Mouse (Mus musculus): Measurements from ENCODE around the gene Efs. TPM values are rescaled to one million over a fixed set of nuclear protein-coding genes. Genes with fewer than 3 reads are reported as not detected.

Gene Efs
- polyA plus RNA-seq, 1 experiment from 2014 or later: 5.5 TPM

- Histone ChIP-seq H3K9me3 (ENCODE audit: control insufficient read depth, low read length) (no peaks in the 10 kb centered on the region), H3K36me3 (ENCODE audit: control insufficient read depth, insufficient read depth, low read length) (peaks cover 24% of the 10 kb centered on the region), H3K4me1 (replicated peaks; ENCODE audit: control insufficient read depth, insufficient read depth, low read length) (peaks cover 9% of the 10 kb centered on the region), H3K9ac (ENCODE audit: low read depth, low read length) (peak overlapping the region; percentile 99), H3K27ac (ENCODE audit: low read depth, low read length) (peak overlapping the region; percentile 94), H3K4me2 (peak overlapping the region; percentile 70), H3K27me3 (replicated peaks; ENCODE audit: control insufficient read depth, insufficient read depth, low read length) (no peaks in the 10 kb centered on the region), H3K4me3 (ENCODE audit: low read depth, low read length) (peak overlapping the region; percentile 98)
- DNase-seq (ENCODE audit: low spot score): peak; percentile 80
- under 1% methylated on average over 54 of the region's 54 CpGs for whole genome bisulfite sequencing
- ATAC-seq (replicated peaks; ENCODE audit: low FRiP score): peak; percentile 62
Measured at GRCm38 (mm10) chr14:54894296-54895151, 31.4 kb downstream of the Efs start.

- ATAC-seq (replicated peaks; ENCODE audit: low FRiP score): peak; percentile 99
Measured at GRCm38 (mm10) chr14:54893651-54894181, 32.2 kb downstream of the Efs start.

DNA sequence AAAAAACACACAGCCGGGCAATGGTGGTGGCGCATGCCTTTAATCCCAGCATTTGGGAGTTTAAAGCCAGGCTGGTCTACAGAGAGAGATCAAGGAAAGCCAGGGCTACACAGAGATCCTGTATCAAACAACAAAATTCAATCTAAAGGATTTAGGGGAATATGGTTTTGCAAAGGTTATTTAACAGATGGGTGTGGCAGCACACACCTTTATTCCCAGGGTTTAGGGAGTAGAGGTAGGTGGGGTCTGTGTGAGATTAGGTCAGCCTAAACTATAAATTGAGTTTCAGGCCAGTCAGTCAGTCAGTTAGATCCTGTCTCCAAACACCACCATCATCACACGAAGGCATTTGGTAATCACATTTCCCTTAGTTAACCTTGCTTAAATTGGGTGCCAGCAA lies 33.7 kb downstream of the Efs start, which contains the start of gene Pabpn1:
Gene Pabpn1 (plus strand): TSS at position 301 of the 400 bp plus-strand sequence.
- DNase-seq (ENCODE audit: low spot score) (no peak), ATAC-seq (replicated peaks; ENCODE audit: low FRiP score) (no peak)
- peak within 1 kb of the TSS; percentile 60 for H3K9ac ChIP-seq (ENCODE audit: low read depth, low read length)
- peaks cover 9% of the 10 kb centered on the region; the same call in 1 of the 2 replicates for H3K4me1 ChIP-seq (replicated peaks; ENCODE audit: control insufficient read depth, insufficient read depth, low read length)
- H3K9me3 ChIP-seq (ENCODE audit: control insufficient read depth, low read length): no peaks in the 10 kb centered on the region
- no peaks in the 10 kb centered on the region for H3K27me3 ChIP-seq (replicated peaks; ENCODE audit: control insufficient read depth, insufficient read depth, low read length)
- peak within 1 kb of the TSS; percentile 74 for H3K4me2 ChIP-seq
- 91% methylated on average over 3 of the region's 3 CpGs for WGBS
- H3K36me3 ChIP-seq (ENCODE audit: control insufficient read depth, insufficient read depth, low read length): peaks cover 12% of the 10 kb centered on the region
- H3K27ac ChIP-seq (ENCODE audit: low read depth, low read length): peak within 1 kb of the TSS; percentile 73
- peak within 1 kb of the TSS; percentile 98 for H3K4me3 ChIP-seq (ENCODE audit: low read depth, low read length)

More at GRCm38 (mm10) chr14:54893651-54894181, 32.2 kb downstream of the Efs start:
- peaks cover 9% of the 10 kb centered on the region for H3K4me1 ChIP-seq (replicated peaks; ENCODE audit: control insufficient read depth, insufficient read depth, low read length)
- peak; percentile 94 for DNase-seq (ENCODE audit: low spot score)
- peaks cover 22% of the 10 kb centered on the region for H3K36me3 ChIP-seq (ENCODE audit: control insufficient read depth, insufficient read depth, low read length)
- WGBS: under 1% methylated on average over 38 of the region's 38 CpGs
- H3K4me3 ChIP-seq (ENCODE audit: low read depth, low read length): peak overlapping the region; percentile 98
- H3K9ac ChIP-seq (ENCODE audit: low read depth, low read length): peak overlapping the region; percentile 99
- H3K4me2 ChIP-seq: peak overlapping the region; percentile 74
- H3K27ac ChIP-seq (ENCODE audit: low read depth, low read length): peak overlapping the region; percentile 94
- no peaks in the 10 kb centered on the region for H3K27me3 ChIP-seq (replicated peaks; ENCODE audit: control insufficient read depth, insufficient read depth, low read length)
- H3K9me3 ChIP-seq (ENCODE audit: control insufficient read depth, low read length): no peaks in the 10 kb centered on the region

DNA sequence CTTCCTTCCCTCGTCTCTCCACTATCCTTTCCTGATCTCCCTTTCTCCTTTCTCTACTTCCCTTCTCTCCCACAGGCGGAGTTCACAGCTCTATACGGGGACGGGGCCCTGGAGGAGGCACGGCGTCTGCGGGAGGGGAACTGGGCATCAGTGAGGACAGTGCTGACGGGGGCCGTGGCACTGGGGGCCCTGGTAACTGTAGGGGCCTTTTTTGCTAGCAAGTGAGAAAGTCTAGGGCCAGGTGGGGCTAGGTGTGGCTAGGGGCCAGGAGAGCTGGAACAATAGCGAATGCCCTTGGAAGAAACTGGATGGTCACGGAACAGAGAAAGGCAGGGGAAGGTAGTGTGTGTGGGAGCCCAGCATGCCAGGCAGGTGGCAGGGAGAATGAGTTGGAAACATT lies 40.6 kb downstream of the Efs start:
- 85% methylated on average over 11 of the region's 11 CpGs for WGBS
- H3K4me3 ChIP-seq (ENCODE audit: low read depth, low read length): no peak overlapping the region
- H3K9ac ChIP-seq (ENCODE audit: low read depth, low read length): no peak overlapping the region
- H3K27me3 ChIP-seq (replicated peaks; ENCODE audit: control insufficient read depth, insufficient read depth, low read length): no peaks in the 10 kb centered on the region
- no peaks in the 10 kb centered on the region for H3K9me3 ChIP-seq (ENCODE audit: control insufficient read depth, low read length)
- no peak overlapping the region for H3K4me2 ChIP-seq
- DNase-seq (ENCODE audit: low spot score) (no peak), ATAC-seq (replicated peaks; ENCODE audit: low FRiP score) (no peak)
- H3K4me1 ChIP-seq (replicated peaks; ENCODE audit: control insufficient read depth, insufficient read depth, low read length): peaks cover 10% of the 10 kb centered on the region; the same call in 1 of the 2 replicates
- 0 out of 2 replicates have a peak, but pooled peaks cover 2% of the 10 kb centered on the region for H3K36me3 ChIP-seq (ENCODE audit: control insufficient read depth, insufficient read depth, low read length)
- H3K27ac ChIP-seq (ENCODE audit: low read depth, low read length): no peak overlapping the region

DNA sequence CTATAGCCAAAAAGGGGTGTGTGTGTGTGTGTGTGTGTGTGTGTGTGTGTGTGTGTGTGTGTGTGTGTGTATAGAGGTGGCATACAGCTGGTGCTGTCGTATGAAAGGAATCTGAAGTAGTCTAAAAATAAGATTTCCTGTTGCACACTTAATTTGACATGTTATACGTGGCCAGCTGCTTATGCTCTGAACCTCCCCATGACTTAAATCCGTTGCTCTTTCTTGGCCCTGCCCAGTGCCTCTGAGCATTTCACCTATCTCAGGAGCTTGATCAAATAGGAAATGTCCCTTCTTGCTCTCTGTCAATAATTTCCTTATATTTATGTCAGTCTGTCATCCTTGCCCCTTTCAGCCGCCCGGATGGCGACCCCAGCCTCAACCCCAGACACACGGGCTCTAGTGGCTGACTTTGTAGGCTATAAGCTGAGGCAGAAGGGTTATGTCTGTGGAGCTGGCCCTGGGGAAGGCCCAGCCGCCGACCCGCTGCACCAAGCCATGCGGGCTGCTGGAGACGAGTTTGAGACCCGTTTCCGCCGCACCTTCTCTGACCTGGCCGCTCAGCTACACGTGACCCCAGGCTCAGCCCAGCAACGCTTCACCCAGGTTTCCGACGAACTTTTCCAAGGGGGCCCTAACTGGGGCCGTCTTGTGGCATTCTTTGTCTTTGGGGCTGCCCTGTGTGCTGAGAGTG lies 41.8 kb downstream of the Efs start:
- WGBS: 46% methylated on average over 21 of the region's 21 CpGs
- H3K9ac ChIP-seq (ENCODE audit: low read depth, low read length): peak overlapping the region; percentile 79
- 0 out of 2 replicates have a peak, but pooled peaks cover 2% of the 10 kb centered on the region for H3K36me3 ChIP-seq (ENCODE audit: control insufficient read depth, insufficient read depth, low read length)
- ATAC-seq (replicated peaks; ENCODE audit: low FRiP score): no peak
- peak overlapping the region; percentile 73 for H3K4me3 ChIP-seq (ENCODE audit: low read depth, low read length)
- no peaks in the 10 kb centered on the region for H3K9me3 ChIP-seq (ENCODE audit: control insufficient read depth, low read length)
- peak overlapping the region; percentile 90 for H3K4me2 ChIP-seq
- no peaks in the 10 kb centered on the region for H3K27me3 ChIP-seq (replicated peaks; ENCODE audit: control insufficient read depth, insufficient read depth, low read length)
- peaks cover 10% of the 10 kb centered on the region; the same call in 1 of the 2 replicates for H3K4me1 ChIP-seq (replicated peaks; ENCODE audit: control insufficient read depth, insufficient read depth, low read length)
- H3K27ac ChIP-seq (ENCODE audit: low read depth, low read length): peak overlapping the region; percentile 75; the same call in 1 of the 2 replicates
- no peak for DNase-seq (ENCODE audit: low spot score)

- Histone ChIP-seq H3K4me1 (replicated peaks; ENCODE audit: control insufficient read depth, insufficient read depth, low read length) (peaks cover 10% of the 10 kb centered on the region; the same call in 1 of the 2 replicates), H3K9ac (ENCODE audit: low read depth, low read length) (peak within 1 kb of the TSS; percentile 79), H3K27ac (ENCODE audit: low read depth, low read length) (peak within 1 kb of the TSS; percentile 75), H3K27me3 (replicated peaks; ENCODE audit: control insufficient read depth, insufficient read depth, low read length) (no peaks in the 10 kb centered on the region), H3K36me3 (ENCODE audit: control insufficient read depth, insufficient read depth, low read length) (0 out of 2 replicates have a peak, but pooled peaks cover 2% of the 10 kb centered on the region), H3K4me2 (peak within 1 kb of the TSS; percentile 90), H3K4me3 (ENCODE audit: low read depth, low read length) (peak within 1 kb of the TSS; percentile 73), H3K9me3 (ENCODE audit: control insufficient read depth, low read length) (no peaks in the 10 kb centered on the region)
- peak; percentile 87 for ATAC-seq (replicated peaks; ENCODE audit: low FRiP score)
- peak; percentile 77 for DNase-seq (ENCODE audit: low spot score)
- WGBS: 2% methylated on average over 27 of the region's 27 CpGs
Measured at GRCm38 (mm10) chr14:54883154-54884021, 42.5 kb downstream of the Efs start, which contains the start of the genes Bcl2l2 and Gm20521. TSS of gene Bcl2l2 (plus strand) at chr14:54883377. TSS of gene Gm20521 (plus strand) at chr14:54883441.

GRCm38 (mm10) chr14:54877048-54877715 lies 48.7 kb downstream of the Efs start, which contains the start of gene Ppp1r3e:
TSS of gene Ppp1r3e (minus strand) at chr14:54877550.
- Histone ChIP-seq H3K27ac (ENCODE audit: low read depth, low read length) (peak within 1 kb of the TSS; percentile 81), H3K4me1 (replicated peaks; ENCODE audit: control insufficient read depth, insufficient read depth, low read length) (peaks cover 13% of the 10 kb centered on the region), H3K4me2 (peak within 1 kb of the TSS; percentile 100), H3K27me3 (replicated peaks; ENCODE audit: control insufficient read depth, insufficient read depth, low read length) (no peaks in the 10 kb centered on the region), H3K36me3 (ENCODE audit: control insufficient read depth, insufficient read depth, low read length) (no peaks in the 10 kb centered on the region), H3K9ac (ENCODE audit: low read depth, low read length) (peak within 1 kb of the TSS; percentile 75), H3K4me3 (ENCODE audit: low read depth, low read length) (peak within 1 kb of the TSS; percentile 72), H3K9me3 (ENCODE audit: control insufficient read depth, low read length) (no peaks in the 10 kb centered on the region)
- under 1% methylated on average over 51 of the region's 61 CpGs for WGBS
- ATAC-seq (replicated peaks; ENCODE audit: low FRiP score) (peak; percentile 83), DNase-seq (ENCODE audit: low spot score) (peak; percentile 86)

Measured in liver, embryonic 11.5 days (tissue).